Mouse (Mus musculus): ENCODE results near the gene Dnajb11. TPM values are rescaled to one million over a fixed set of nuclear protein-coding genes. Genes with fewer than 3 reads are reported as not detected.

Gene Dnajb11
- total and polyA plus RNA-seq, 2 experiments, result 20.7 to 62.0 TPM

- WGBS, result 92% methylated on average over 5 of the region's 5 CpGs
- Histone ChIP-seq H3K36me3 (ENCODE audit: control insufficient read depth, insufficient read depth, low read length) (peaks cover 30% of the 10 kb centered on the region), H3K4me3 (ENCODE audit: insufficient read depth, low read depth, low read length) (no peak overlapping the region), H3K27ac (replicated peaks; ENCODE audit: insufficient read depth, low read depth, low read length) (no peak overlapping the region), H3K27me3 (ENCODE audit: control insufficient read depth, insufficient read depth, low read length) (no peaks in the 10 kb centered on the region), H3K9ac (ENCODE audit: low read depth, low read length) (no peak overlapping the region), H3K4me1 (ENCODE audit: control insufficient read depth, insufficient read depth, low read length) (peaks cover 13% of the 10 kb centered on the region), H3K79me2 (ENCODE audit: control insufficient read depth, insufficient read depth, low read length) (peaks cover 3% of the 10 kb centered on the region; the same call in 1 of the 2 replicates)
- TF ChIP-seq CTCF (IDR thresholded peaks at IDR 0.05; ENCODE audit: low read depth, low read length) (no peak), POLR2A (IDR thresholded peaks at IDR 0.05; ENCODE audit: extremely low read depth, insufficient read depth, low read length) (no peak)
- no peak for DNase-seq (ENCODE audit: extremely low read depth, low read depth, low spot score)
Measured at GRCm38 (mm10) chr16:22842871-22843270, 14.8 kb upstream of the Dnajb11 start.

GRCm38 (mm10) chr16:22844061-22844801 lies 13.4 kb upstream of the Dnajb11 start:
- H3K9ac ChIP-seq (ENCODE audit: low read depth, low read length), result peak overlapping the region; percentile 70
- H3K4me1 ChIP-seq (ENCODE audit: control insufficient read depth, insufficient read depth, low read length), result peaks cover 13% of the 10 kb centered on the region
- H3K4me3 ChIP-seq (ENCODE audit: insufficient read depth, low read depth, low read length), result peak overlapping the region; percentile 66
- TF ChIP-seq CTCF (IDR thresholded peaks at IDR 0.05; ENCODE audit: low read depth, low read length) (no peak), POLR2A (IDR thresholded peaks at IDR 0.05; ENCODE audit: extremely low read depth, insufficient read depth, low read length) (no peak)
- peak; percentile 74 for DNase-seq (ENCODE audit: extremely low read depth, low read depth, low spot score)
- peaks cover 23% of the 10 kb centered on the region for H3K36me3 ChIP-seq (ENCODE audit: control insufficient read depth, insufficient read depth, low read length)
- peaks cover 3% of the 10 kb centered on the region; the same call in 1 of the 2 replicates for H3K79me2 ChIP-seq (ENCODE audit: control insufficient read depth, insufficient read depth, low read length)
- no peaks in the 10 kb centered on the region for H3K27me3 ChIP-seq (ENCODE audit: control insufficient read depth, insufficient read depth, low read length)
- WGBS, result 13% methylated on average over 26 of the region's 26 CpGs
- no peak overlapping the region for H3K27ac ChIP-seq (replicated peaks; ENCODE audit: insufficient read depth, low read depth, low read length)

GRCm38 (mm10) chr16:22844834-22845233 lies 12.8 kb upstream of the Dnajb11 start:
- Histone ChIP-seq H3K79me2 (ENCODE audit: control insufficient read depth, insufficient read depth, low read length) (peaks cover 3% of the 10 kb centered on the region; the same call in 1 of the 2 replicates), H3K27me3 (ENCODE audit: control insufficient read depth, insufficient read depth, low read length) (no peaks in the 10 kb centered on the region), H3K4me3 (ENCODE audit: insufficient read depth, low read depth, low read length) (peak overlapping the region; percentile 66; the same call in 1 of the 2 replicates), H3K36me3 (ENCODE audit: control insufficient read depth, insufficient read depth, low read length) (peaks cover 19% of the 10 kb centered on the region), H3K9ac (ENCODE audit: low read depth, low read length) (no peak overlapping the region), H3K27ac (replicated peaks; ENCODE audit: insufficient read depth, low read depth, low read length) (peak overlapping the region; percentile 80), H3K4me1 (ENCODE audit: control insufficient read depth, insufficient read depth, low read length) (peaks cover 13% of the 10 kb centered on the region)
- WGBS, result 66% methylated on average over 5 of the region's 5 CpGs
- TF ChIP-seq CTCF (IDR thresholded peaks at IDR 0.05; ENCODE audit: low read depth, low read length), result no peak
- no peak for TF ChIP-seq POLR2A (IDR thresholded peaks at IDR 0.05; ENCODE audit: extremely low read depth, insufficient read depth, low read length)
- no peak for DNase-seq (ENCODE audit: extremely low read depth, low read depth, low spot score)

GRCm38 (mm10) chr16:22845481-22845880 lies 12.2 kb upstream of the Dnajb11 start:
- TF ChIP-seq CTCF (IDR thresholded peaks at IDR 0.05; ENCODE audit: low read depth, low read length) (no peak), POLR2A (IDR thresholded peaks at IDR 0.05; ENCODE audit: extremely low read depth, insufficient read depth, low read length) (no peak)
- Histone ChIP-seq H3K4me1 (ENCODE audit: control insufficient read depth, insufficient read depth, low read length) (peaks cover 13% of the 10 kb centered on the region), H3K27ac (replicated peaks; ENCODE audit: insufficient read depth, low read depth, low read length) (peak overlapping the region; percentile 80), H3K27me3 (ENCODE audit: control insufficient read depth, insufficient read depth, low read length) (no peaks in the 10 kb centered on the region), H3K36me3 (ENCODE audit: control insufficient read depth, insufficient read depth, low read length) (peaks cover 13% of the 10 kb centered on the region), H3K9ac (ENCODE audit: low read depth, low read length) (no peak overlapping the region), H3K4me3 (ENCODE audit: insufficient read depth, low read depth, low read length) (no peak overlapping the region), H3K79me2 (ENCODE audit: control insufficient read depth, insufficient read depth, low read length) (peaks cover 3% of the 10 kb centered on the region; the same call in 1 of the 2 replicates)
- DNase-seq (ENCODE audit: extremely low read depth, low read depth, low spot score), result peak; percentile 94
- WGBS, result 34% methylated on average over 4 of the region's 4 CpGs

GRCm38 (mm10) chr16:22847686-22848085 lies 10.0 kb upstream of the Dnajb11 start:
- DNase-seq (ENCODE audit: extremely low read depth, low read depth, low spot score), result no peak
- H3K4me3 ChIP-seq (ENCODE audit: insufficient read depth, low read depth, low read length), result no peak overlapping the region
- no peak overlapping the region for H3K9ac ChIP-seq (ENCODE audit: low read depth, low read length)
- H3K4me1 ChIP-seq (ENCODE audit: control insufficient read depth, insufficient read depth, low read length), result peaks cover 13% of the 10 kb centered on the region
- H3K36me3 ChIP-seq (ENCODE audit: control insufficient read depth, insufficient read depth, low read length), result peaks cover 2% of the 10 kb centered on the region
- H3K79me2 ChIP-seq (ENCODE audit: control insufficient read depth, insufficient read depth, low read length), result peaks cover 11% of the 10 kb centered on the region; the same call in 1 of the 2 replicates
- 56% methylated on average over 1 of the region's 1 CpGs for WGBS
- no peak overlapping the region for H3K27ac ChIP-seq (replicated peaks; ENCODE audit: insufficient read depth, low read depth, low read length)
- no peak for TF ChIP-seq POLR2A (IDR thresholded peaks at IDR 0.05; ENCODE audit: extremely low read depth, insufficient read depth, low read length)
- TF ChIP-seq CTCF (IDR thresholded peaks at IDR 0.05; ENCODE audit: low read depth, low read length), result no peak
- no peaks in the 10 kb centered on the region for H3K27me3 ChIP-seq (ENCODE audit: control insufficient read depth, insufficient read depth, low read length)

GRCm38 (mm10) chr16:22848331-22848730 lies 9.3 kb upstream of the Dnajb11 start:
- TF ChIP-seq POLR2A (IDR thresholded peaks at IDR 0.05; ENCODE audit: extremely low read depth, insufficient read depth, low read length), result no peak
- TF ChIP-seq CTCF (IDR thresholded peaks at IDR 0.05; ENCODE audit: low read depth, low read length), result no peak
- H3K27ac ChIP-seq (replicated peaks; ENCODE audit: insufficient read depth, low read depth, low read length), result no peak overlapping the region
- peaks cover 4% of the 10 kb centered on the region for H3K36me3 ChIP-seq (ENCODE audit: control insufficient read depth, insufficient read depth, low read length)
- H3K9ac ChIP-seq (ENCODE audit: low read depth, low read length), result no peak overlapping the region
- DNase-seq (ENCODE audit: extremely low read depth, low read depth, low spot score), result no peak
- H3K4me1 ChIP-seq (ENCODE audit: control insufficient read depth, insufficient read depth, low read length), result peaks cover 13% of the 10 kb centered on the region
- no peak overlapping the region for H3K4me3 ChIP-seq (ENCODE audit: insufficient read depth, low read depth, low read length)
- H3K27me3 ChIP-seq (ENCODE audit: control insufficient read depth, insufficient read depth, low read length), result no peaks in the 10 kb centered on the region
- WGBS, result 79% methylated on average over 1 of the region's 1 CpGs
- peaks cover 17% of the 10 kb centered on the region; the same call in 1 of the 2 replicates for H3K79me2 ChIP-seq (ENCODE audit: control insufficient read depth, insufficient read depth, low read length)

All from liver, adult 2 months (tissue).